Mouse (Mus musculus) retina, postnatal 7 days (tissue): Measurements from ENCODE around the gene Ddi2.

Experiments used
- DNase-seq: peaks from one replicate; pipeline ENCODE4 v3.0.0-alpha.2; 2012; ENCODE audit warnings: low read depth, low spot score

Ddi2 gene

GRCm38 (mm10) chr4:141742381-141742780 is 19.2 kb upstream of the Ddi2 start:
- DNase-seq: no peak

GRCm38 (mm10) chr4:141741856-141742255 is 18.6 kb upstream of the Ddi2 start:
- DNase-seq: no peak

GRCm38 (mm10) chr4:141738015-141738414 is 14.8 kb upstream of the Ddi2 start:
- no peak for DNase-seq

- no peak for DNase-seq
These were observed 13.6 kb upstream of the Ddi2 start for GRCm38 (mm10) chr4:141736856-141737255.

- no peak for DNase-seq
These were observed 12.0 kb upstream of the Ddi2 start for GRCm38 (mm10) chr4:141735206-141735560.

GRCm38 (mm10) chr4:141734446-141735205 is 11.4 kb upstream of the Ddi2 start:
- peak; percentile 60 for DNase-seq

- DNase-seq: no peak
These were observed 8.5 kb upstream of the Ddi2 start for GRCm38 (mm10) chr4:141731766-141732165.

GRCm38 (mm10) chr4:141730401-141730800 is 7.2 kb upstream of the Ddi2 start:
- no peak for DNase-seq

GRCm38 (mm10) chr4:141729266-141729665 is 6.0 kb upstream of the Ddi2 start:
- DNase-seq: no peak

GRCm38 (mm10) chr4:141725738-141726137 is 2.5 kb upstream of the Ddi2 start:
- no peak for DNase-seq

GRCm38 (mm10) chr4:141725277-141725676 is 2.1 kb upstream of the Ddi2 start:
- no peak for DNase-seq

GRCm38 (mm10) chr4:141724594-141724993 is 1.4 kb upstream of the Ddi2 start:
- DNase-seq: no peak

- no peak for DNase-seq
These were observed 452 bp upstream of the Ddi2 start for GRCm38 (mm10) chr4:141723673-141724068.

- DNase-seq: no peak
These were observed 1.3 kb downstream of the Ddi2 start for GRCm38 (mm10) chr4:141721961-141722360.

GRCm38 (mm10) chr4:141720761-141721523 is 2.3 kb downstream of the Ddi2 start:
- no peak for DNase-seq

- DNase-seq: no peak
These were observed 3.9 kb downstream of the Ddi2 start for GRCm38 (mm10) chr4:141719304-141719703.

- no peak for DNase-seq
These were observed 5.6 kb downstream of the Ddi2 start for GRCm38 (mm10) chr4:141717633-141718032.

- DNase-seq: no peak
These were observed 8.2 kb downstream of the Ddi2 start for GRCm38 (mm10) chr4:141715027-141715426.

GRCm38 (mm10) chr4:141713598-141714142 is 9.5 kb downstream of the Ddi2 start:
- no peak for DNase-seq

- DNase-seq: no peak
These were observed 12.0 kb downstream of the Ddi2 start for GRCm38 (mm10) chr4:141711250-141711649.

- no peak for DNase-seq
These were observed 14.2 kb downstream of the Ddi2 start for GRCm38 (mm10) chr4:141708971-141709370.

- DNase-seq: no peak
These were observed 15.2 kb downstream of the Ddi2 start for GRCm38 (mm10) chr4:141708005-141708404.

- DNase-seq: peak; percentile 88
These were observed 17.9 kb downstream of the Ddi2 start for GRCm38 (mm10) chr4:141705331-141705730.
